Mouse (Mus musculus): Measurements from ENCODE around the gene Taar9. TPM values are rescaled to one million over a fixed set of nuclear protein-coding genes. Genes with fewer than 3 reads are reported as not detected.
"Not testable (repeated sequence)": the region's sequence is repeated elsewhere in the genome, so short reads cannot be mapped to it uniquely, and the experiment has no call there.

Taar9 gene
- polyA plus RNA-seq, 2 experiments from 2014 or later, result not detected

DNA sequence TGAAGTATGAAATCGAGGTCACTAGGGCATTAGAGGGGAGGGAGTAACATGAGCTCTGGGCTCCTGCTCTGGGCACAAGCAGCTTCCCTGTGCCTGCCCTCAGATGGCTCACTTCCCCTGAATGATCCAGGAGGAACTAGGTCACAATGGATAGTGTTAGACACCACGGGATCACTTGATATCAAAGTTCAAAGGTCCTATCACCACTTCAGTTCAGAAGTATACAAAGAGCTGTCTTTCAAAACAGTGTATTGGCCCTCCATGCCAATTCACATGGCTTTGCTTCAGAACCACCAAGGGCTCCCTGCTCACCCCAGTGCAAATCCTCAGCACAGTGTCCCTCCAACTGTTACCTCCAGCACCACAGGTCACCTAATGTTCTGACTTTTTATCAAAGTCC, 34.6 kb downstream of the Taar9 start:
- not testable (repeated sequence) for ATAC-seq

DNA sequence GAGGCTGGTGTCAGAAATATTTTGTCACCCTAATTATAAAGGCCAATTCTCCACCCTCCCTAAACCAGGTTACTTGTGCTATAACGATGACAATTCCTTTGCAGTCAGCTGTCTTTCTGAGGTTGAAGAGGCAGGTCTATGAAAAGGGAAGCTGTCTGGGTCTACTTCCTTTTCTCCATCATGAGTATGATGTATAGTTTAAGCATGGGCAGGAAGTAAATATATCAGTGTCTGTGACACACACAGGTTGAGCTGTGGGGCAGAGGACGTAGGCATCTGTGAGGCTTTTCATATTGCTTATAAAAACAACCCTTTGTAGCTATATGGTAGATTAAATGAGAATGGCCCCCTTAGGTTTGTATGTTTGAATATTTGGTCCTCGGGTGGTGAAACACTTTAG, 50.3 kb downstream of the Taar9 start:
- ATAC-seq, result no peak

Other genes with a start within 250 kb of the Taar9 start
- gene Vnn1, start 214.8 kb downstream of the Taar9 start, polyA plus RNA-seq (2017; shearing (Covaris generic)), result not detected
- not detected for gene Taar1, start 189.2 kb downstream of the Taar9 start, polyA plus RNA-seq (2017; shearing (Covaris generic))
- gene Taar2, start 171.0 kb downstream of the Taar9 start, polyA plus RNA-seq (2017; shearing (Covaris generic)), result not detected
- gene Taar3, start 160.0 kb downstream of the Taar9 start, polyA plus RNA-seq (2017; shearing (Covaris generic)), result not detected
- gene Taar4, start 149.0 kb downstream of the Taar9 start, polyA plus RNA-seq (2017; shearing (Covaris generic)), result not detected
- not detected for gene Taar5, start 138.8 kb downstream of the Taar9 start, polyA plus RNA-seq (2017; shearing (Covaris generic))
- not detected for gene Taar6, start 123.9 kb downstream of the Taar9 start, polyA plus RNA-seq (2017; shearing (Covaris generic))
- gene Taar7a, start 116.1 kb downstream of the Taar9 start, polyA plus RNA-seq (2017; shearing (Covaris generic)), result not detected
- not detected for gene Taar7b, start 109.6 kb downstream of the Taar9 start, polyA plus RNA-seq (2017; shearing (Covaris generic))
- gene Taar7d, start 82.3 kb downstream of the Taar9 start, polyA plus RNA-seq (2017; shearing (Covaris generic)), result not detected
- gene Taar7e, start 71.9 kb downstream of the Taar9 start, polyA plus RNA-seq (2017; shearing (Covaris generic)), result under 1 TPM in 1 of 2 experiments, not detected in 1; 0.30 TPM
- gene Taar7f, start 60.0 kb downstream of the Taar9 start, polyA plus RNA-seq (2017; shearing (Covaris generic)), result not detected
- gene Taar8a, start 33.0 kb downstream of the Taar9 start, polyA plus RNA-seq (2017; shearing (Covaris generic)), result not detected
- not detected for gene Taar8b, start 17.2 kb downstream of the Taar9 start, polyA plus RNA-seq (2017; shearing (Covaris generic))
- gene Taar8c, start 7.6 kb downstream of the Taar9 start, polyA plus RNA-seq (2017; shearing (Covaris generic)), result not detected
- gene Stx7, start 39.8 kb upstream of the Taar9 start, polyA plus RNA-seq (2017; shearing (Covaris generic)), result 10 to 100 TPM; 21.2 to 25.6 TPM
- gene Moxd1, start 114.0 kb upstream of the Taar9 start, polyA plus RNA-seq (2017; shearing (Covaris generic)), result not detected